9 mouse cellular contexts compared by ENCODE assay signal in genomic region chr3:129754650-129755604, GRCm38 (mm10). TPM values are rescaled to one million over a fixed set of nuclear protein-coding genes. Genes with fewer than 3 reads are reported as not detected.
DNase-seq lines count a peak whose midpoint lies in the region; ATAC-seq lines count a peak whose summit lies in the region.
"Had no signal": no experiment of that assay in that cellular context is flagged by ENCODE, and none has a peak within 500 bp of the region (broad histone marks: within the 10 kb centered on the region; RNA-seq: fewer than 3 reads in every experiment).

Gene Egf, minus strand, starts transcription at chr3:129755316.

- peak within 1 kb of the TSS; percentile 54 for H3K4me2 ChIP-seq in forebrain, embryonic 14.5 days (ENCODE audit: low read length)
- H3K4me2 ChIP-seq in midbrain, embryonic 11.5 days: peak within 1 kb of the TSS; percentile 37

- peaks cover 9% of the 10 kb centered on the region for H3K4me1 ChIP-seq in forebrain, embryonic 14.5 days (ENCODE audit: control insufficient read depth, insufficient read depth, low read length)
- H3K4me1 ChIP-seq in midbrain, embryonic 11.5 days (ENCODE audit: control insufficient read depth, insufficient read depth, low read length): no peaks in the 10 kb centered on the region

- no peaks in the 10 kb centered on the region for H3K27me3 ChIP-seq in forebrain, embryonic 14.5 days (replicated peaks; ENCODE audit: control insufficient read depth, insufficient read depth, low read length)
- 0 out of 2 replicates have a peak, but pooled peaks cover 3% of the 10 kb centered on the region for H3K27me3 ChIP-seq in midbrain, embryonic 11.5 days (ENCODE audit: control insufficient read depth, insufficient read depth, low read length)

- 11% methylated on average over 20 of the region's 20 CpGs for WGBS in forebrain, embryonic 14.5 days
- 12% methylated on average over 20 of the region's 20 CpGs for WGBS in midbrain, embryonic 11.5 days

- no peaks in the 10 kb centered on the region for H3K36me3 ChIP-seq in forebrain, embryonic 14.5 days (ENCODE audit: control insufficient read depth, insufficient read depth, low read length)
- H3K36me3 ChIP-seq in midbrain, embryonic 11.5 days (ENCODE audit: control insufficient read depth, insufficient read depth, low read length): no peaks in the 10 kb centered on the region

- peak; percentile 36 to 48 for DNase-seq in cerebellum, postnatal 14 days
- no peak for DNase-seq in cerebellum, adult 11 months
- peak; percentile 43 for DNase-seq in forebrain, embryonic 14.5 days (ENCODE audit: low spot score)
- peak; percentile 34 to 46 for DNase-seq in heart, postnatal 36 days
- DNase-seq in kidney, postnatal 4 days: peak; percentile 31 to 35
- peak; percentile 86 for DNase-seq in midbrain, embryonic 11.5 days (ENCODE audit: low spot score, missing footprints)
- DNase-seq in spleen, adult 18-20 months: no peak

- no peaks in the 10 kb centered on the region for H3K9me3 ChIP-seq in forebrain, embryonic 14.5 days (replicated peaks; ENCODE audit: control insufficient read depth, low read length)
- H3K9me3 ChIP-seq in midbrain, embryonic 11.5 days (ENCODE audit: control insufficient read depth, low read length): no peaks in the 10 kb centered on the region

- intact Hi-C loops in heart, postnatal 36 days (cut with DNase I): no loop called here

- H3K27ac ChIP-seq in forebrain, embryonic 14.5 days (ENCODE audit: low read depth, low read length): no peak within 1 kb of the TSS
- no peak within 1 kb of the TSS for H3K27ac ChIP-seq in midbrain, embryonic 11.5 days (ENCODE audit: low read depth, low read length)

- peak within 1 kb of the TSS; percentile 37 for H3K9ac ChIP-seq in forebrain, embryonic 14.5 days (ENCODE audit: low read length)
- 0 out of 2 replicates have a peak within 1 kb of the TSS, but pooled peaks have one; percentile 6 for H3K9ac ChIP-seq in midbrain, embryonic 11.5 days (ENCODE audit: low read length)

- peak within 1 kb of the TSS; percentile 24 for H3K4me3 ChIP-seq in forebrain, embryonic 14.5 days (ENCODE audit: low read depth, low read length)
- 0 out of 2 replicates have a peak within 1 kb of the TSS, but pooled peaks have one; percentile 4 for H3K4me3 ChIP-seq in midbrain, embryonic 11.5 days (ENCODE audit: low read depth, low read length)
- H3K4me3 ChIP-seq: erythroblast, embryonic 14.5 days had no signal

- 0 out of 2 replicates have a peak, but pooled peaks have one; percentile 32 for ATAC-seq in forebrain, embryonic 14.5 days
- no peak for ATAC-seq in midbrain, embryonic 11.5 days (ENCODE audit: low FRiP score)
- ATAC-seq in megakaryocyte-erythroid progenitor cell, adult 5-6 weeks (replicated peaks; ENCODE audit: low FRiP score, low TSS enrichment, poor library complexity, severe bottlenecking): no peak

RNA-seq across cellular contexts. Expression of gene Egf, which starts in this region (rescaled TPM):
- polyA plus RNA-seq in forebrain, embryonic 14.5 days (2014; fragmentation: Nextera tagmentation; extraction: Ambion mirVana): 0.89 and 1.5 TPM in 2 replicates
- total RNA-seq in heart, postnatal 36 days (2021): 1 to 10 TPM; 2.4 to 3.5 TPM
- 1.1 TPM in 2 replicates for polyA plus RNA-seq in midbrain, embryonic 11.5 days (2014; fragmentation: Nextera tagmentation; extraction: Ambion mirVana)
- total RNA-seq in megakaryocyte-erythroid progenitor cell, adult 5-6 weeks (2014; fragmentation: Nextera tagmentation): 1.9 and 9.8 TPM in 2 replicates
- 0.09 and 5.9 TPM in 2 replicates for total RNA-seq in megakaryocyte-erythroid progenitor cell, adult 5-6 weeks (2017)
- polyA plus RNA-seq: erythroblast, embryonic 14.5 days had no signal

Comparison
In these comparisons a context has a peak if more than half of its experiments do, and no peak if none do; other contexts are left out.
1. DNase-seq: peak in cerebellum, postnatal 14 days (2 of 2), forebrain, embryonic 14.5 days (single experiment), heart, postnatal 36 days (2 of 2), kidney, postnatal 4 days (2 of 2) and midbrain, embryonic 11.5 days (single experiment); none in cerebellum, adult 11 months (single experiment) and spleen, adult 18-20 months (0 of 2).